In the genomic region with DNA sequence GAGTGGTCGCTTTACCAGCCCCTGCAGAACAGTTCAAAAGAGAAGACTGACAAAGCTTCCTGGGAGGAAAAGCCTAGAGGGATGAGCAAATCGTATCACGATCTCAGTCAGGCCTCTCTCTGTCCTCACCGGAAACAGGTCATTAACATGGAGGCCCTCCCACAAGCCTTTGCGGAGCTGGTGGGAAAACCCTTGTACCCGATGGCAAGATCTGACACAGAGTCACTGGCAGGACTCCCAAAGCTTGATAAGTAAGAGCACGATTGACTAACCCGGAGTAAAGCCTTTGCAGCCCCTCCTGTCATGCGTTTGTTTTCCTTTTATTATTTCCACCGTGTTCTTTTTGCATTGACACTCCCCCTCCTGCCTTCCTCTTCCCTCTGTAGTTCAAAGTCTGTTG, we compare ENCODE assay signal across 14 mouse cellular contexts.
DNase-seq lines count a peak whose midpoint lies in the region; ATAC-seq and TF ChIP-seq lines count a peak whose summit lies in the region.
"Had no signal": no experiment of that assay in that cellular context is flagged by ENCODE, and none has a peak within 500 bp of the region (broad histone marks: within the 10 kb centered on the region; RNA-seq: fewer than 3 reads in every experiment).

No protein-coding gene starts in this region.

- no peaks in the 10 kb centered on the region for H3K4me1 ChIP-seq in cerebellum, adult 2 months (ENCODE audit: control insufficient read depth, insufficient read depth, low read length)
- H3K4me1 ChIP-seq in hindbrain, embryonic 15.5 days (replicated peaks) = no peaks in the 10 kb centered on the region
- H3K4me1 ChIP-seq in hindbrain, embryonic 13.5 days (replicated peaks) = 0 out of 2 replicates have a peak, but pooled peaks cover 4% of the 10 kb centered on the region
- no peaks in the 10 kb centered on the region for H3K4me1 ChIP-seq in midbrain, postnatal 0 days (ENCODE audit: insufficient read depth, low read length)
- no peaks in the 10 kb centered on the region; the same call in 1 of the 2 replicates for H3K4me1 ChIP-seq in midbrain, embryonic 10.5 days
- 0 out of 2 replicates have a peak, but pooled peaks cover 3% of the 10 kb centered on the region for H3K4me1 ChIP-seq in neural tube, embryonic 15.5 days
- H3K4me1 ChIP-seq: intestine, embryonic 15.5 days had no signal

- no peak overlapping the region; the same call in 1 of the 2 replicates for H3K4me2 ChIP-seq in hindbrain, embryonic 15.5 days
- no peak overlapping the region for H3K4me2 ChIP-seq in hindbrain, embryonic 13.5 days
- H3K4me2 ChIP-seq in midbrain, postnatal 0 days (ENCODE audit: low read depth, low read length, poor library complexity, severe bottlenecking) = peak overlapping the region; percentile 9; the same call in 1 of the 2 replicates
- H3K4me2 ChIP-seq in neural tube, embryonic 15.5 days = 0 out of 2 replicates have a peak overlapping the region, but pooled peaks have one; percentile 5
- H3K4me2 ChIP-seq: intestine, embryonic 15.5 days; limb, embryonic 15.5 days had no signal

- no peaks in the 10 kb centered on the region for H3K27me3 ChIP-seq in cerebellum, adult 2 months (ENCODE audit: control insufficient read depth, insufficient read depth, low read length)
- no peaks in the 10 kb centered on the region for H3K27me3 ChIP-seq in hindbrain, embryonic 15.5 days
- H3K27me3 ChIP-seq in hindbrain, embryonic 13.5 days = no peaks in the 10 kb centered on the region
- H3K27me3 ChIP-seq in midbrain, postnatal 0 days (ENCODE audit: insufficient read depth, low read length) = no peaks in the 10 kb centered on the region
- H3K27me3 ChIP-seq in midbrain, embryonic 10.5 days (ENCODE audit: low read depth, poor library complexity, severe bottlenecking) = no peaks in the 10 kb centered on the region
- H3K27me3 ChIP-seq in neural tube, embryonic 15.5 days (replicated peaks) = no peaks in the 10 kb centered on the region
- H3K27me3 ChIP-seq: intestine, embryonic 15.5 days had no signal

- no peak overlapping the region for H3K27ac ChIP-seq in cerebellum, adult 2 months (ENCODE audit: insufficient read depth, low read length)
- H3K27ac ChIP-seq in hindbrain, embryonic 15.5 days (replicated peaks) = no peak overlapping the region; the same call in 1 of the 2 replicates
- H3K27ac ChIP-seq in hindbrain, embryonic 13.5 days = no peak overlapping the region
- H3K27ac ChIP-seq in midbrain, postnatal 0 days (ENCODE audit: low read depth, low read length) = peak overlapping the region; percentile 18; the same call in 1 of the 2 replicates
- H3K27ac ChIP-seq in midbrain, embryonic 10.5 days (replicated peaks) = no peak overlapping the region
- H3K27ac ChIP-seq in neural tube, embryonic 15.5 days (replicated peaks) = 0 out of 2 replicates have a peak overlapping the region, but pooled peaks have one; percentile 5
- H3K27ac ChIP-seq: intestine, embryonic 15.5 days; limb, embryonic 15.5 days had no signal

- no peaks in the 10 kb centered on the region for H3K36me3 ChIP-seq in hindbrain, embryonic 15.5 days
- H3K36me3 ChIP-seq in hindbrain, embryonic 13.5 days = peaks cover 17% of the 10 kb centered on the region; the same call in 1 of the 2 replicates
- H3K36me3 ChIP-seq in midbrain, postnatal 0 days (ENCODE audit: insufficient read depth, low read length) = no peaks in the 10 kb centered on the region
- H3K36me3 ChIP-seq in midbrain, embryonic 10.5 days = peaks cover 83% of the 10 kb centered on the region
- H3K36me3 ChIP-seq in neural tube, embryonic 15.5 days = no peaks in the 10 kb centered on the region
- H3K36me3 ChIP-seq: intestine, embryonic 15.5 days had no signal

- no peak for TF ChIP-seq POLR2A in cerebellum, adult 2 months (IDR thresholded peaks at IDR 0.05; ENCODE audit: borderline replicate concordance, insufficient read depth, low read length)

- 14% methylated on average over 10 of the region's 10 CpGs for WGBS in cerebellum, adult 2 months
- WGBS in hindbrain, embryonic 15.5 days = 66% methylated on average over 10 of the region's 10 CpGs
- 77% methylated on average over 10 of the region's 10 CpGs for WGBS in hindbrain, embryonic 13.5 days
- WGBS in midbrain, postnatal 0 days = 64% methylated on average over 10 of the region's 10 CpGs
- 87% methylated on average over 10 of the region's 10 CpGs for WGBS in midbrain, embryonic 10.5 days
- 79% methylated on average over 10 of the region's 10 CpGs for WGBS in neural tube, embryonic 15.5 days

- no peaks in the 10 kb centered on the region for H3K9me3 ChIP-seq in hindbrain, embryonic 15.5 days
- no peaks in the 10 kb centered on the region for H3K9me3 ChIP-seq in hindbrain, embryonic 13.5 days
- no peaks in the 10 kb centered on the region for H3K9me3 ChIP-seq in midbrain, postnatal 0 days (ENCODE audit: low read length)
- no peaks in the 10 kb centered on the region for H3K9me3 ChIP-seq in midbrain, embryonic 10.5 days (replicated peaks)
- no peaks in the 10 kb centered on the region for H3K9me3 ChIP-seq in neural tube, embryonic 15.5 days (replicated peaks)
- H3K9me3 ChIP-seq: intestine, embryonic 15.5 days; limb, embryonic 15.5 days had no signal

- DNase-seq in cerebellum, adult 2 months = peak in 1 of 2 experiments; percentile 14
- no peak for DNase-seq in cerebellum, adult 11-12 months
- peak; percentile 71 for DNase-seq in midbrain, postnatal 0 days (ENCODE audit: low spot score)
- no peak for DNase-seq in midbrain, embryonic 10.5 days (ENCODE audit: low spot score)
- DNase-seq in embryo, embryonic 9.5 days (ENCODE audit: extremely low spot score) = no peak
- DNase-seq: heart, postnatal 10 days; kidney, postnatal 36 days; lung, postnatal 14 days; thymus, adult 18-20 months had no signal

- no peak overlapping the region for H3K9ac ChIP-seq in hindbrain, embryonic 15.5 days
- H3K9ac ChIP-seq in hindbrain, embryonic 13.5 days = no peak overlapping the region
- no peak overlapping the region for H3K9ac ChIP-seq in midbrain, postnatal 0 days (replicated peaks; ENCODE audit: low read length, poor library complexity, severe bottlenecking)
- no peak overlapping the region for H3K9ac ChIP-seq in neural tube, embryonic 15.5 days (replicated peaks)
- H3K9ac ChIP-seq: intestine, embryonic 15.5 days; limb, embryonic 15.5 days had no signal

- no peak for TF ChIP-seq CTCF in cerebellum, adult 2 months (IDR thresholded peaks at IDR 0.05; ENCODE audit: borderline replicate concordance, insufficient read depth, low read depth, low read length)
- no peak for TF ChIP-seq CTCF in midbrain, postnatal 0 days (IDR thresholded peaks at IDR 0.05)

- H3K4me3 ChIP-seq in cerebellum, adult 2 months (replicated peaks; ENCODE audit: insufficient read depth, low read depth, low read length) = peak overlapping the region; percentile 16
- no peak overlapping the region for H3K4me3 ChIP-seq in hindbrain, embryonic 15.5 days
- no peak overlapping the region for H3K4me3 ChIP-seq in hindbrain, embryonic 13.5 days
- H3K4me3 ChIP-seq in midbrain, postnatal 0 days (ENCODE audit: low read depth, low read length) = no peak overlapping the region
- no peak overlapping the region for H3K4me3 ChIP-seq in midbrain, embryonic 10.5 days
- no peak overlapping the region for H3K4me3 ChIP-seq in neural tube, embryonic 15.5 days (replicated peaks)
- H3K4me3 ChIP-seq: intestine, embryonic 15.5 days; limb, embryonic 15.5 days had no signal

- peak; percentile 30; the same call in 1 of the 2 replicates for ATAC-seq in hindbrain, embryonic 15.5 days (ENCODE audit: low FRiP score, low read depth)
- no peak for ATAC-seq in hindbrain, embryonic 13.5 days (ENCODE audit: low FRiP score)
- ATAC-seq in midbrain, postnatal 0 days (ENCODE audit: low FRiP score) = no peak
- no peak for ATAC-seq in neural tube, embryonic 15.5 days (ENCODE audit: low FRiP score)
- ATAC-seq: intestine, embryonic 15.5 days had no signal

Comparison
In these comparisons a context has a peak if more than half of its experiments do, and no peak if none do; other contexts are left out.
1. H3K27ac ChIP-seq: peak in midbrain, postnatal 0 days (single experiment) and neural tube, embryonic 15.5 days (single experiment); none in cerebellum, adult 2 months (single experiment), hindbrain, embryonic 15.5 days (single experiment), hindbrain, embryonic 13.5 days (single experiment) and midbrain, embryonic 10.5 days (single experiment).
2. H3K4me2 ChIP-seq: peak in midbrain, postnatal 0 days (single experiment) and neural tube, embryonic 15.5 days (single experiment); none in hindbrain, embryonic 15.5 days (single experiment) and hindbrain, embryonic 13.5 days (single experiment).